Mouse (Mus musculus) embryonic fibroblast, embryonic 13.5 days (primary cell): Measurements from ENCODE around the gene BC107364. TPM values are rescaled to one million over a fixed set of nuclear protein-coding genes. Genes with fewer than 3 reads are reported as not detected.
A peak's percentile ranks its signal among the peaks of the same experiment; 100 is the strongest.
"Not testable (repeated sequence)": the region's sequence is repeated elsewhere in the genome, so short reads cannot be mapped to it uniquely, and the experiment has no call there.

Experiments used
- H3K27ac ChIP-seq: 2 replicates; pipeline ENCODE4 v1.5.1; 2012; ENCODE audit warnings: low read length, control low read depth, inconsistent platforms; ENCODE audit not compliant: insufficient read depth
- H3K4me1 ChIP-seq: 2 replicates; pipeline ENCODE4 v1.6.1; 2011; ENCODE audit warnings: low read length; ENCODE audit not compliant: control insufficient read depth, insufficient read depth
- H3K4me3 ChIP-seq: 2 replicates; pipeline ENCODE4 v1.5.1; 2011; ENCODE audit warnings: mild to moderate bottlenecking, control low read depth, low read length; ENCODE audit not compliant: insufficient read depth
- CTCF ChIP-seq: IDR thresholded peaks from 2 replicates; pipeline ENCODE4 v1.5.1; 2011; ENCODE audit warnings: mild to moderate bottlenecking, control low read depth, low read length, moderate library complexity, borderline replicate concordance; ENCODE audit not compliant: insufficient read depth
- POLR2A ChIP-seq: IDR thresholded peaks from 2 replicates; pipeline ENCODE4 v1.6.1; 2011; ENCODE audit warnings: low read depth, mild to moderate bottlenecking, control low read depth, low read length, moderate library complexity
- polyA plus RNA-seq: library from polyadenylated mRNA; stranded (reverse); fragments of >200 nt; gene quantifications from 2 replicates; pipeline ENCODE4 v1.2.4, GENCODE M21; 2011; ENCODE audit warnings: low read depth; ENCODE audit not compliant: missing spikeins, insufficient read length

The BC107364 gene
- polyA plus RNA-seq, 1 experiment, result not detected

DNA sequence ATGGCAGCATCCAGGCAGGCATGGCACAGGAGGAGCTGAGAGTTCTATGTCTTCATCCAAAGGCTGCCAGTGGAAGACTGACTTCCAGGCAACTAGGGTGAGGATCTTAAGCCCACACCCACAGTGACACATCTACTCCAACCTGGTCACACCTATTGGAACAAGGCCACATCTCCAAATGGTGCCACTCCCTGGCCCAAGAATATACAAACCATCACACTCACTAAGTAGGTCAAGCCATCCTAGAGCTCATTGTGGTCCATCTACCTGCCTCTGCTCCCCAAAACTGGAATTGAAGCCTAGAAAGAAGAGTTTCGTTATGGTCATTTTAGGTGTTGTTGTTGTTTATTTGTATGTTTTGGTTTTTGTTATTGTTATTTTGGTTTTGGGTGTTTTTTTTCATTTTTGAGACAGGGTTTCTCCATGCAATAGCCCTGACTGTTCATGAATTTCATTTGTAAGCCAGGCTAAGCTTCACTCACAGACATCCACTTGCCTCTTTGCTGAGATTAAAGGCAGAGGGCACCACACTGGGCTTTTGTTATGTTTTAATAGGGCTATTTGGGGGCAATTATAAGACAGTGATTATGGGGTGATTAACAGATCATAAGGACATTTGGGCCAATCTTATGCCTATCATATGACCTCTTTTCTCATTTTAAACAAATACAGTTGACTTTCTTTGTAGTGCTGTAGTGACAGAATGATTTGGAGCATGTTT lies 43.5 kb upstream of the BC107364 start:
- TF ChIP-seq CTCF (no peak), POLR2A (no peak)

DNA sequence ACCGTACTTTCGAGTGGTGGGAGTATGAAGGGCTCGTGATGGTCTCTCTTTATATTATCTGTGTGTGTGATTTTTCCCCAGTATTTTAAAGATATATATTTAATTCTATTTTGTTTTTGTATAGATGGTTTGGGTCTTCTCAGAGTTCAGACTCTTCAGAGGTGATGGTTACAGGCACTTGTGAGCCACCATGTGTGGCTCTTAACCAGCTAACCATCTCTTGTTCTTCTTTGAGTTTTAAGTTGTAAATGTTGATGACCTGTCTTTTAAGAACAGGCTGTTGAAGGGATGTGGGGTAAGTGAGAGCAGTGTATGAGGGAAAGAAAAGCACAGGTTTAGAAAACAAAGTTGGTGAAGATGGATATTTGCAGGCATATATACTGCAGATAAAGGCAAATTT lies 42.8 kb upstream of the BC107364 start:
- H3K4me1 ChIP-seq, result no peaks in the 10 kb centered on the region
- no peak for TF ChIP-seq POLR2A
- TF ChIP-seq CTCF, result no peak
- H3K4me3 ChIP-seq, result no peak overlapping the region
- H3K27ac ChIP-seq, result no peak overlapping the region

More for the DNA sequence above, 43.5 kb upstream of the BC107364 start:
- no peak overlapping the region for H3K27ac ChIP-seq
- no peaks in the 10 kb centered on the region for H3K4me1 ChIP-seq
- H3K4me3 ChIP-seq, result no peak overlapping the region

DNA sequence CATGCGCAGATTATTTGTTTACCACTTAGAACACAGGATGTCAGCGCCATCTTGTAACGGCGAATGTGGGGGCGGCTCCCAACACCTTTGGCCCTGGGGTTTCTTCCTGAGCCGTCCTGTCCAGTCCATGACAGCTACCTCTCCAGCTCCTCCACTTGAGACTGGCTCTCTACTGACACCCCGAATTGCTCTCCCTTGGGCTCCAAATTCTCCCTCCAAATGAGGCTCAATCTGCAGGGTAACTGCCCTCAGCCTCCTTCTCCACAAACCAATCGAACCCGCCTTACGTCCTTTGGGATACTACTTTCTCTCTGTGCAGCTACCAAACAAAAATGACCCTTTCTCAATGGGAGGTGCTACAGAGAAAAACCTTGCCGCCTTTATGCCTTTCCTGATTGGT lies 42.4 kb upstream of the BC107364 start:
- H3K4me3 ChIP-seq, H3K4me1 ChIP-seq, H3K27ac ChIP-seq: not testable (repeated sequence)

DNA sequence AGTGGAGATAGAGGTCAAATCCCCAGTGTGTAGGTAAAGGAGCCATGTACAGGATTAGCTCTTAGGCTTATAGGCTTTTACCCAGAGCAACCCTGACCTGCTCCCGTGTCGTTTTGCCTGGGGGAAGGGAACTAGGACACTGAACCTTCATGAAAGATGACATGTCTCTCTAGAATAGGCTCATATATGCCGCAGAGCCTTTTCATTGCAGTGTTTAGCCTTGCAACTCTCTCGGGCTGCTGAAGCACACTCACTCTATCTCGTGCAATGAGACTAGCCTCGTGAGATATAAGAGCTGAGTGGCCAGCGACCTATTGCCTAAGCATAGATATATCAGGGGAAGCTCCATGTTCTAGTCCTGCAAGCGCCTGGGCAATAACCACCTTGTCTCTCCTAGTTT lies 37.5 kb upstream of the BC107364 start:
- H3K4me1 ChIP-seq, H3K4me3 ChIP-seq: not testable (repeated sequence)
- peak overlapping the region; percentile 84 for H3K27ac ChIP-seq

DNA sequence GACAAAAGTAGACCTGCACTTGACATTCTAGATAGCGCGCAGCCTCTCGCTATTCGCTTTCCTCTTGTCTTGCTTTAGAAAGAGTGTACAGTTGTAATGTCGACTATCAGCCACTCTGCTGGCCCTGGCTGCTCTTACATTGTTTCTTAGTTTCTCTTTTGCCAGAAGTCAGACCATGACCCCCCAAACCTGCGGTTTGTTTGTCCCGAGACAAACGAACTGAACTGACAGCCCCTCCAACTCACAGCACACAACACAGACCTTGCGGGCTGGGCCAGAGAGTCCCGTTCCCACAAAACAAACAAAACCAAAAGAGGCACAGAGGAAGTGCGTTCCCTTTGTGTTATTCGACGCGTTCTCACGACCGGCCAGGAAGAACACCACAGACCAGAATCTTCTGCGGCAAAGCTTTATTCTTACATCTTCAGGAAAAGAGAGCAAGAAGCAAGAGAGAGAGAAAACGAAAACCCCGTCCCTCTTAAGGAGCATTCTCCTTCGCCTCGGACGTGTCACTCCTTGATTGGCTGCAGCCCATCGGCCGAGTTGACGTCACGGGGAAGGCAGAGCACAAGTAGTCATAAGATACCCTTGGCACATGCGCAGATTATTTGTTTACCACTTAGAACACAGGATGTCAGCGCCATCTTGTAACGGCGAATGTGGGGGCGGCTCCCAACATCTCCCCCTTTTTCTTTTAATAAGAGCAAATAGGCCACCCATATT lies 37.0 kb upstream of the BC107364 start:
- peak; percentile 44 for TF ChIP-seq POLR2A
- peak overlapping the region; percentile 88 for H3K27ac ChIP-seq
- not testable (repeated sequence) for H3K4me3 ChIP-seq, H3K4me1 ChIP-seq

DNA sequence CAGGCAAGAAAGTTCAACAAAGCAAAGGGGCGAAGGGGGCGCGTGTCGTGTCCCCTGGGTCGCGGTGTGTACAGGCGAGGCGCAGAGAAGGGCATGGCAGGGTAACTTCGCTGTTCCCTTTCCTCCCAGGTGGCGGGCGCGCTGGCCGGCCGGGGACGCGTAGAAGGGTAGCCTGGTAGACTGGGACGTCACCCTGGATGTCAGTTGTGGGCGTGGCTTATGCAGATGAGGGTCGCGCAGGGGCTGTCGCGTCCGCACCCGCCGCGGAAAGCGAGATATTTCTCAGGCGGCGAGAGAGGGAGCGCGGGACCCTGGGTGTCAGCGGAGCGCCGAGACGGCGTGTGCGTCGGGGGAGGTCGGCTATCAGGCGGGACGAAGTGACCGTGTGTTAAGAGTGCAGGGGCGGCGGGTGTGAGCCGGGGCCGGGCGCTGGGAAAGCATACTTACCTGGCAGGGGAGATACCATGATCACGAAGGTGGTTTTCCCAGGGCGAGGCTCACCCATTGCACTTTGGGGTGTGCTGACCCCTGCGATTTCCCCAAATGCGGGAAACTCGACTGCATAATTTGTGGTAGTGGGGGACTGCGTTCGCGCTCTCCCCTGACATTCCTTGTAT lies 36.3 kb upstream of the BC107364 start:
- not testable (repeated sequence) for H3K4me1 ChIP-seq
- Histone ChIP-seq H3K4me3 (peak overlapping the region; percentile 29), H3K27ac (peak overlapping the region; percentile 89; the same call in 1 of the 2 replicates)

DNA sequence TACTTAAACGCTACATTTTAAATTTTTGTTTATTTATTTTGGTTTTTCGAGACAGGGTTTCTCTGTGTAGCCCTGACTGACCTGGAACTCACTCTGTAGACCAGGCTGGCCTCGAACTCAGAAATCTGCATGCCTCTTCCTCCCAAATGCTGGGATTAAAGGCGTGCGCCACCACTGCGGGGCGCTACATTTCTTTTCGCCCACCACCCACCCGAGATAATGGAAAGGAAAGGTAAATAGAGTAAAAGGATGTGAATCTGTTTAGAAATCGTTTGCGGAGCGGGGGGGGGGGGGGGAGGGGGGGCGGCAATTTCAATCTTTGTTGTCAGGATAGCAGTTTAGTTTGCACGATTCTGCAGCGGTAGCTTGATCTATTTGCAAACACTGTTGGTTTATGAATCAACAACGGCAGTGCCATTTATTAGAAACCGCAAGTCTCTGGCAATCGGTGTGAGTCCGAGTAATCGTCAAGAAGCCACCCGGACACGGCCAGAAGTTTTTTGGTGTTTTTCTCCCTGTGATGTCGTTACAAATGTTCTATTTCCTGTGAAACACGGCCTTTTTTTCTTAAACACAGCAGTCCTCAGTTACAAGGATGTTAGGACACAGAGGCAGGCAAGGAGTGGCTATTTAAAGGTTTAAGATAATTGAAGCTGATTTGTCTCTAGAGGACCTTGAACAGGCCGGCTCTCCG lies 35.6 kb upstream of the BC107364 start:
- Histone ChIP-seq H3K27ac (peak overlapping the region; percentile 89), H3K4me1 (peaks cover 3% of the 10 kb centered on the region), H3K4me3 (peak overlapping the region; percentile 29)
- TF ChIP-seq POLR2A (no peak), CTCF (no peak)

DNA sequence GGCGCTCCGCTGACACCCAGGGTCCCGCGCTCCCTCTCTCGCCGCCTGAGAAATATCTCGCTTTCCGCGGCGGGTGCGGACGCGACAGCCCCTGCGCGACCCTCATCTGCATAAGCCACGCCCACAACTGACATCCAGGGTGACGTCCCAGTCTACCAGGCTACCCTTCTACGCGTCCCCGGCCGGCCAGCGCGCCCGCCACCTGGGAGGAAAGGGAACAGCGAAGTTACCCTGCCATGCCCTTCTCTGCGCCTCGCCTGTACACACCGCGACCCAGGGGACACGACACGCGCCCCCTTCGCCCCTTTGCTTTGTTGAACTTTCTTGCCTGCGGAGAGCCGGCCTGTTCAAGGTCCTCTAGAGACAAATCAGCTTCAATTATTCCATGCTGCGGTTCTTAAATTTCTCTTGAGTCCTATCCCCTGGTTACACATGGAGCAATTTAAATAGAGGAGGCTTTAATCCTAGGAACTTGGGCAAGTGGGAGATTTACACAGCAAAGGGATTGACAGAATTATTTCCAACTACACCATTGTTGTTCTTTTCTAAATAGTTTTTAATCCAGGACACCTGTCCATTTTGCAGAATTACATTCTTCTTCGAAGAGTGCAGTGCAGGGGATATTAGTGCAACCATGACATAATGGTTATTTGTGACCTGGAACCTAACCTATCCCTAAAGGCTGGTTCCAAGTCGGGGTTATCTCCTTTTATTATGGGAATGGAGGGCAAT lies 34.9 kb upstream of the BC107364 start:
- not testable (repeated sequence) for H3K4me1 ChIP-seq, H3K27ac ChIP-seq, H3K4me3 ChIP-seq

DNA sequence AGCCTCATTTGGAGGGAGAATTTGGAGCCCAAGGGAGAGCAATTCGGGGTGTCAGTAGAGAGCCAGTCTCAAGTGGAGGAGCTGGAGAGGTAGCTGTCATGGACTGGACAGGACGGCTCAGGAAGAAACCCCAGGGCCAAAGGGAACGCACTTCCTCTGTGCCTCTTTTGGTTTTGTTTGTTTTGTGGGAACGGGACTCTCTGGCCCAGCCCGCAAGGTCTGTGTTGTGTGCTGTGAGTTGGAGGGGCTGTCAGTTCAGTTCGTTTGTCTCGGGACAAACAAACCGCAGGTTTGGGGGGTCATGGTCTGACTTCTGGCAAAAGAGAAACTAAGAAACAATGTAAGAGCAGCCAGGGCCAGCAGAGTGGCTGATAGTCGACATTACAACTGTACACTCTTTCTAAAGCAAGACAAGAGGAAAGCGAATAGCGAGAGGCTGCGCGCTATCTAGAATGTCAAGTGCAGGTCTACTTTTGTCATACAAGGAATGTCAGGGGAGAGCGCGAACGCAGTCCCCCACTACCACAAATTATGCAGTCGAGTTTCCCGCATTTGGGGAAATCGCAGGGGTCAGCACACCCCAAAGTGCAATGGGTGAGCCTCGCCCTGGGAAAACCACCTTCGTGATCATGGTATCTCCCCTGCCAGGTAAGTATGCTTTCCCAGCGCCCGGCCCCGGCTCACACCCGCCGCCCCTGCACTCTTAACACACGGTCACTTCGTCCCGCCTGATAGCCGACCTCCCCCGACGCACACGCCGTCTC lies 34.1 kb upstream of the BC107364 start:
- H3K27ac ChIP-seq, H3K4me1 ChIP-seq, H3K4me3 ChIP-seq: not testable (repeated sequence)
